Mouse (Mus musculus): ENCODE data around the gene Sdf2l1. TPM values are rescaled to one million over a fixed set of nuclear protein-coding genes. Genes with fewer than 3 reads are reported as not detected.
"Not testable (repeated sequence)": the region's sequence is repeated elsewhere in the genome, so short reads cannot be mapped to it uniquely, and the experiment has no call there.

Sdf2l1 gene
- 36.8 and 40.3 TPM in 2 replicates for polyA plus RNA-seq (2015; fragmentation: Nextera tagmentation; extraction: Ambion mirVana)

DNA sequence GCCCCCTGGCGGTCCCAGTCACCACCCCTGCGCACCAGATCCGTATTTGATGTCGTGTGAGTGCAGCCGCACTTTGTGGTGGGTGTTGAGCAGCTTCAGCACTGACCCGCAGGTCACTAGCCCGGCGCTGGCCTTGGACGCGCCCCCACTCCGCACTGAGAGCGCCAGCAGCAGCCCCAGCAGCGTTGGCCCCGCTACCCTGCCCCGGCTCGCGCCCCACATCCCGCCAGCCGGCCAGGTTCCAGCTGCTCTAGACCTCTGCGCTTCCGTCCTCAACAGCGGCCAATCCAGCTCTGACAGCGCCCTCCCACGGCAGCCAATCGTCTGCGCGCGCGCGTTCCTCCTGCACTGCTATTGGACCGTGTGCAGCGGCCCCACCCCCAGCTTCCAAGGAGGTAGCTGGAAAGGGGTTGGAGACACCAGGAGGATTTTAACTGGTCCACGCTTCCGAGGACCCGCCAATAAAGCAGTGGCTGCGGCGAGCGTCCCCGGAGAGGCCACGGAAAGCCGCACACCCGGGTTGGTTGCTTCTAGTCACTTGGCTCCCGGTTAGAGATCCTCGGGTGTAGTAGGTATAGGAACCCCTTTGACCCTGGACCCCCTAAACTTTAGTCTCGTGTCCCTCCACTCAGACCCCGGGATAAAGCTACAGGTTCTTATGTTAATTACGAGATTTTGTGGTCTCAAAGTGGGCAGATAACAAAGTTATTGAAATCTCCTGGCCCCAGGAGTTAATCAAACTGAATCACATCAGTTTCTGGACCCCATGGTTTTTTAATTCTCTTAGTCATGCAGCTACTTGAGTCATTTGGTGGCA, at the start of gene Sdf2l1:
Gene Sdf2l1, minus strand, starts transcription at position 295 of the 817 bp plus-strand sequence.
- H3K9ac ChIP-seq (replicated peaks; ENCODE audit: low read depth, low read length), result peak within 1 kb of the TSS; percentile 77
- no peaks in the 10 kb centered on the region for H3K36me3 ChIP-seq (ENCODE audit: control insufficient read depth, insufficient read depth)
- under 1% methylated on average over 47 of the region's 47 CpGs for WGBS
- H3K9me3 ChIP-seq (ENCODE audit: control insufficient read depth, low read length), result no peaks in the 10 kb centered on the region
- H3K4me1 ChIP-seq (replicated peaks; ENCODE audit: control insufficient read depth, insufficient read depth, low read length), result peaks cover 13% of the 10 kb centered on the region
- peak; percentile 99 for ATAC-seq
- H3K4me3 ChIP-seq (replicated peaks; ENCODE audit: low read length), result peak within 1 kb of the TSS; percentile 83
- no peaks in the 10 kb centered on the region for H3K27me3 ChIP-seq (replicated peaks; ENCODE audit: control insufficient read depth, insufficient read depth, low read length)
- peak within 1 kb of the TSS; percentile 75 for H3K27ac ChIP-seq (ENCODE audit: low read length)
- peak within 1 kb of the TSS; percentile 99 for H3K4me2 ChIP-seq (ENCODE audit: low read length)

DNA sequence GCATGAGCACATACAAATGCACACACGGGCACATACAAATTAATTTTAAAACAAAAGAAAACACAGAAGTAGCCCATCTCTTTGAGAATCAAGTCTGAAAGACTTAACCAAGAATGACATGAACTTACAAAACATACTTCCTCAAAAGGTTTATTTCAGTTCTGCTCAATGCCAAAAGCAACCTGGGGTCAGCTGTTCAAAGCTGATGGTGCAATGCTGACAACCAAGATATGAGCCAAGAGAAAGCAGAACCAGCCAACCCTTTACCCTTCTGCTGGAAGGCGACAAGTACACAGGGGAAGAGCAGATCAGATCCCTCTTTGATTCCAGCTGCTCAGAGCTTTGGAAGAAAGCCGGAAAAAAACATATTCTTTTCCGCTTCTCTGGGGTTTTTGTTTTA, 49.2 kb upstream of the Sdf2l1 start:
- 77% methylated on average over 4 of the region's 4 CpGs for WGBS
- no peak overlapping the region for H3K4me3 ChIP-seq (replicated peaks; ENCODE audit: low read length)

DNA sequence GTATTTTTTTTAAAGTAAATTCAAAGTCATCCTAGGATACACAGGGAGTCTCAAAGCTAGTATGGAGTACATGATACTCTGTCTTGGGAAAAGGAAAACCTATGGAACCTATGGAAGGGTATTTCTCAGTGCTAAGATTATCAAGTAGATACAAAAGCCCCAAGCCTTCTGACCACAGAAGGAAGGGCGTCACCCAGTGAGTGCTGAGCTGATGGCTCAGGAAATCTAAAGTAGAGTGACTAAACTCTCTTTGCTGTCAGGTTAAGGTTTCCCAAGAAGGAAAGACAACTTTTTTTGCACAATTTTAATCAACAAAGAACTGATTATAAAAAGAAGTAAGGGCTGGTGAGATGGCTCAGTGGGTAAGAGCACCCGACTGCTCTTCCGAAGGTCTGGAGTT, 47.5 kb upstream of the Sdf2l1 start:
- Histone ChIP-seq H3K36me3 (ENCODE audit: control insufficient read depth, insufficient read depth) (no peaks in the 10 kb centered on the region; the same call in 1 of the 2 replicates), H3K4me3 (replicated peaks; ENCODE audit: low read length) (no peak overlapping the region)
- whole genome bisulfite sequencing, result 99% methylated on average over 3 of the region's 3 CpGs

More for the DNA sequence above, 49.2 kb upstream of the Sdf2l1 start:
- ATAC-seq, result no peak
- H3K27me3 ChIP-seq (replicated peaks; ENCODE audit: control insufficient read depth, insufficient read depth, low read length), result no peaks in the 10 kb centered on the region
- H3K36me3 ChIP-seq (ENCODE audit: control insufficient read depth, insufficient read depth), result no peaks in the 10 kb centered on the region; the same call in 1 of the 2 replicates
- H3K4me1 ChIP-seq (replicated peaks; ENCODE audit: control insufficient read depth, insufficient read depth, low read length), result no peaks in the 10 kb centered on the region
- H3K27ac ChIP-seq (ENCODE audit: low read length), result no peak overlapping the region
- no peak overlapping the region for H3K9ac ChIP-seq (replicated peaks; ENCODE audit: low read depth, low read length)
- no peak overlapping the region for H3K4me2 ChIP-seq (ENCODE audit: low read length)
- H3K9me3 ChIP-seq (ENCODE audit: control insufficient read depth, low read length), result no peaks in the 10 kb centered on the region

DNA sequence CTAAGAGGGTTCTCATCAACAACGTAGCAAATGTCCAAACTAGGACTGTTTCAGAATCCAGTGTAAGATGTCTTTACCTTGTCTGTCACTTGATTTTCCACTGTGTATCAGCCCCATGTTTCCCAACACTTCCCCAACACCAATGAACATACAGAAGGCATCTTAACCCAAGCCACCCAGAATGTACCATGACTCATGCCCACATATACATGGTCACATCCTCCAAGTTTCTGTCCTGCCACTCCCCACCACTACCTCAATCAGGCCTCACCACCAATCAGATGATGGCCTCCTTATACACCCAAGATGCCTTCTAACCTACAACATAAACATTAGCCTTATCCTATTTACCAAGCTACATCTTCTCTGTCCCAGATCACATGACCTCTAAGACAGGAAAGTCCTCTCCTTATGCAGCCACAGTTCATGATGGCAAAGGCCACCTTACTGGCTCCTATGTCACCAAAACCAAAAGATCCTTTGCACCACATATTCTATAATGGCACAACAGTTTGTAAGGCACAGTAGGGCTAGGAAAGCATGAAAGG, 45.5 kb upstream of the Sdf2l1 start:
- Histone ChIP-seq H3K4me2 (ENCODE audit: low read length) (no peak overlapping the region), H3K4me3 (replicated peaks; ENCODE audit: low read length) (no peak overlapping the region), H3K27ac (ENCODE audit: low read length) (no peak overlapping the region), H3K36me3 (ENCODE audit: control insufficient read depth, insufficient read depth) (peaks cover 12% of the 10 kb centered on the region), H3K9me3 (ENCODE audit: control insufficient read depth, low read length) (no peaks in the 10 kb centered on the region), H3K9ac (replicated peaks; ENCODE audit: low read depth, low read length) (no peak overlapping the region), H3K27me3 (replicated peaks; ENCODE audit: control insufficient read depth, insufficient read depth, low read length) (no peaks in the 10 kb centered on the region), H3K4me1 (replicated peaks; ENCODE audit: control insufficient read depth, insufficient read depth, low read length) (no peaks in the 10 kb centered on the region)
- WGBS, result 100% methylated on average over 1 of the region's 1 CpGs
- no peak for ATAC-seq

More for the DNA sequence above, 47.5 kb upstream of the Sdf2l1 start:
- no peak for ATAC-seq
- Histone ChIP-seq H3K27me3 (replicated peaks; ENCODE audit: control insufficient read depth, insufficient read depth, low read length) (no peaks in the 10 kb centered on the region), H3K9ac (replicated peaks; ENCODE audit: low read depth, low read length) (no peak overlapping the region), H3K4me2 (ENCODE audit: low read length) (no peak overlapping the region), H3K27ac (ENCODE audit: low read length) (no peak overlapping the region), H3K4me1 (replicated peaks; ENCODE audit: control insufficient read depth, insufficient read depth, low read length) (no peaks in the 10 kb centered on the region), H3K9me3 (ENCODE audit: control insufficient read depth, low read length) (no peaks in the 10 kb centered on the region)

DNA sequence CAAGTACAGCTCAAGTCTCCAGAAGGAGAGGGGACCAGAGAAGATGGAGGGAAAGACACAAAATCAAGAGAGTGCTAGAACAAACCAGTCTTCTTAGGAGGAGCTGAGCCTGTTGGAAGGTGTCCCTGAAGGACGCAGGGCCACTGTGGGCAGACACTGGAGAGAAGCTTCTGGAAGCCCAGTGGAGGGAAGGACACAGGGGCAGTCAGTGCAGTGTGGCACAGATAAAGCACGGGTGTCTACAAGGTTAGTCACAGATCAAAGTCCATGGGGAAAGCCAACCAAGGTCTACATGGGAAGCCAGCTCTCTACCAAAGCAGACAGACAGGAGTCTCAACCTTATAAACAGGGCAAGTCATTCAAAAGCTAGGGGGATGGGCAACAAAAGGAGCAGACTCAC, 43.6 kb upstream of the Sdf2l1 start:
- no peak overlapping the region for H3K9ac ChIP-seq (replicated peaks; ENCODE audit: low read depth, low read length)
- no peak overlapping the region for H3K4me3 ChIP-seq (replicated peaks; ENCODE audit: low read length)
- no peaks in the 10 kb centered on the region for H3K9me3 ChIP-seq (ENCODE audit: control insufficient read depth, low read length)
- H3K27me3 ChIP-seq (replicated peaks; ENCODE audit: control insufficient read depth, insufficient read depth, low read length), result no peaks in the 10 kb centered on the region
- 91% methylated on average over 2 of the region's 2 CpGs for WGBS
- no peaks in the 10 kb centered on the region for H3K4me1 ChIP-seq (replicated peaks; ENCODE audit: control insufficient read depth, insufficient read depth, low read length)
- ATAC-seq, result no peak
- peaks cover 20% of the 10 kb centered on the region for H3K36me3 ChIP-seq (ENCODE audit: control insufficient read depth, insufficient read depth)
- H3K27ac ChIP-seq (ENCODE audit: low read length), result no peak overlapping the region
- no peak overlapping the region for H3K4me2 ChIP-seq (ENCODE audit: low read length)

DNA sequence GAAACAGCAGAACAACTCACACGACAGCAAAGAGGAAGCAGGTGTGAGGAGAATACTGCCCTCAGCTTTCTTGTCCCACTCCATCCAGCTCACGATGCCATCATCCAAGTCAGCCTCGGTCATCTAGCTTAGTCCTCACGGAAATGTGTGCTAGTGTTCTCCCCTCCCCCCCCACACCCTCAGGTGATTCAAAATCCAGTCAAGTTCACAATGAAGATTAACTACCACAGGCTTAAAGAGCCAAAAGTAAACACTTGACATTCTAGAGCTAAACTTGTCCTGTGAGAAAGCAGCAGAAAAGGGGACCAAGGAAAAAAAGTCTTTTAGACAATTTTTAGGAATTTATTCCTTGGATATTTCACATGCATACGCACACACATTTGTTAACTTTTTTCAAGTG, 35.9 kb upstream of the Sdf2l1 start:
- 84% methylated on average over 5 of the region's 5 CpGs for WGBS

DNA sequence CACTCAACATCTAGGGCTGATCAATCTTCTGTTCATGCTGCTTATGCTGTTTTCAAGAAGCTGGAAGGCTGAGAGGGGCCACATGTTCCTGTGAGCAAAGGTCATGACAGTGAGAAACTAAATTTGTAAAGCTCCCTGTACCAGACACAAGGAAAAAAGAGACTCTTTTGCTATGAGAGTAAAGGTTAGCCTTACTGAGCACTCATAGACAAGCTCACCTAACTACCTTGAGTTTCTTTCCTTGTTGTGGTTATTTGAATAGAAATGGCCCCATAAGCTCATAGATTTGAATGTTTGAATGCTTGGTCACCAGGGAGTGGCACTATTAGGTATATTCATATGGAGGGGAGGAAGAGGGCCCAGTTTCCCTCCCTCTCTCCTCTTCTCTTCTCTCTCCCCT, 35.0 kb upstream of the Sdf2l1 start:
- Histone ChIP-seq H3K27me3 (replicated peaks; ENCODE audit: control insufficient read depth, insufficient read depth, low read length) (no peaks in the 10 kb centered on the region), H3K9me3 (ENCODE audit: control insufficient read depth, low read length) (no peaks in the 10 kb centered on the region), H3K36me3 (ENCODE audit: control insufficient read depth, insufficient read depth) (peaks cover 3% of the 10 kb centered on the region; the same call in 1 of the 2 replicates), H3K4me2 (ENCODE audit: low read length) (no peak overlapping the region), H3K4me1 (replicated peaks; ENCODE audit: control insufficient read depth, insufficient read depth, low read length) (no peaks in the 10 kb centered on the region), H3K9ac (replicated peaks; ENCODE audit: low read depth, low read length) (no peak overlapping the region), H3K4me3 (replicated peaks; ENCODE audit: low read length) (no peak overlapping the region), H3K27ac (ENCODE audit: low read length) (no peak overlapping the region)
- ATAC-seq, result no peak

More for the DNA sequence above, 35.9 kb upstream of the Sdf2l1 start:
- Histone ChIP-seq H3K27ac (ENCODE audit: low read length) (no peak overlapping the region), H3K4me1 (replicated peaks; ENCODE audit: control insufficient read depth, insufficient read depth, low read length) (no peaks in the 10 kb centered on the region), H3K4me2 (ENCODE audit: low read length) (no peak overlapping the region), H3K9ac (replicated peaks; ENCODE audit: low read depth, low read length) (no peak overlapping the region), H3K9me3 (ENCODE audit: control insufficient read depth, low read length) (no peaks in the 10 kb centered on the region), H3K4me3 (replicated peaks; ENCODE audit: low read length) (no peak overlapping the region), H3K36me3 (ENCODE audit: control insufficient read depth, insufficient read depth) (peaks cover 12% of the 10 kb centered on the region; the same call in 1 of the 2 replicates), H3K27me3 (replicated peaks; ENCODE audit: control insufficient read depth, insufficient read depth, low read length) (no peaks in the 10 kb centered on the region)
- ATAC-seq, result no peak

DNA sequence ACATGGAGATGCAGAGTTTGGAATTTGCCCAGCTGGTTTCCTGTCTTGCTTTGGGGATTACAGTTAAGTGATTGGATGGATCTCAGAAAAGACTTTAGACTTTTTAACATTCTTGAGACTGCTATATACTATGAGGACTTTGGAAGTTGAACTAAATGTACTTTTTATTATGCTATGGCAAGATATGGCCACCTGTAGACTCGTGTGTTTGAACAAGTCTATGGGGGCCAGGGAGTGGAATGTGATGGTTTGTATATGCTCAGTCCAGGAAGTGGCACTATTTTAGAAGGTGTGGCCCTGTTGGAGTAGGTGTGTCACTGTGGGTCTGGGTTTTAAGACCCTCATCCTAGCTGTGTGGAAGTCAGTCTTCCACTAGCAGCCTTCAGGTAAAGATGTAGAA, 33.3 kb upstream of the Sdf2l1 start:
- not testable (repeated sequence) for H3K27ac ChIP-seq (ENCODE audit: low read length); H3K9me3 ChIP-seq (ENCODE audit: control insufficient read depth, low read length); H3K4me2 ChIP-seq (ENCODE audit: low read length); H3K9ac ChIP-seq (replicated peaks; ENCODE audit: low read depth, low read length); H3K4me3 ChIP-seq (replicated peaks; ENCODE audit: low read length); H3K36me3 ChIP-seq (ENCODE audit: control insufficient read depth, insufficient read depth); H3K4me1 ChIP-seq (replicated peaks; ENCODE audit: control insufficient read depth, insufficient read depth, low read length); ATAC-seq; H3K27me3 ChIP-seq (replicated peaks; ENCODE audit: control insufficient read depth, insufficient read depth, low read length)
- 97% methylated on average over 1 of the region's 1 CpGs for WGBS

DNA sequence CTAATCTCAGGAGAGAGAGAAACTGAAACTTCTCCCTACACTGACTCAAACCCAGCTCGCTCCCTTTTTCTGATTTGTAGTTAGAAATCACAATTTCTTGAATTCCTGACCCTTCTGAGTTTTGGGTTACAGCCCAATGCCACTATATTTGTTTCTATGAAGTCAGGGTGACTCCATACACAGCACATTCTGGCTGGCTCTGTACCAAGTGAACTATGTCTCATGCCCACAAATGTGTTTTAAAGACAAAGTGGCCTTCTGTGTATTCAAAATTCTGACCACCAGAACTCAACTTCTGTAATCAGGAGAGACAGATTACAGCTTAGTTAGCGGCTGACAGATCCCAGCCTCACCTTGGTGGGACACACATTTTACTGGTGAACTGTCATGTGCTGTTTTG, 22.2 kb upstream of the Sdf2l1 start:
- no peak overlapping the region for H3K4me2 ChIP-seq (ENCODE audit: low read length)
- H3K9me3 ChIP-seq (ENCODE audit: control insufficient read depth, low read length), result no peaks in the 10 kb centered on the region
- H3K9ac ChIP-seq (replicated peaks; ENCODE audit: low read depth, low read length), result no peak overlapping the region
- no peak overlapping the region for H3K27ac ChIP-seq (ENCODE audit: low read length)
- no peak overlapping the region for H3K4me3 ChIP-seq (replicated peaks; ENCODE audit: low read length)
- H3K4me1 ChIP-seq (replicated peaks; ENCODE audit: control insufficient read depth, insufficient read depth, low read length), result no peaks in the 10 kb centered on the region
- WGBS, result 96% methylated on average over 2 of the region's 2 CpGs
- no peaks in the 10 kb centered on the region for H3K27me3 ChIP-seq (replicated peaks; ENCODE audit: control insufficient read depth, insufficient read depth, low read length)
- peaks cover 14% of the 10 kb centered on the region for H3K36me3 ChIP-seq (ENCODE audit: control insufficient read depth, insufficient read depth)
- ATAC-seq, result no peak

Measured in forebrain, embryonic 16.5 days (tissue).